Mouse (Mus musculus): ENCODE measurements at regions not wholly inside any gene's neighbourhood (a gene's known extent, or its start where the extent isn't known, plus 50 kb on each side); places are given as distances from the start of the nearest gene placed in this dataset.

- TF ChIP-seq CHD2 (IDR thresholded peaks at IDR 0.05; ENCODE audit: low read depth, low read length) (no peak), ZNF384 (IDR thresholded peaks at IDR 0.05; ENCODE audit: low read depth, low read length) (no peak), MAFK (IDR thresholded peaks at IDR 0.05; ENCODE audit: insufficient read depth, low read depth, low read length) (no peak)
Observed at GRCm38 (mm10) chr8:116315410-116315809, 189.4 kb upstream of the Dynlrb2 start.

All from ES-E14 (cell line).